Comparison of ENCODE assay signal across 12 mouse cellular contexts in genomic region chr5:120145371-120146050, GRCm38 (mm10). TPM values are rescaled to one million over a fixed set of nuclear protein-coding genes. Genes with fewer than 3 reads are reported as not detected.
A peak's percentile ranks its signal among the peaks of the same experiment; 100 is the strongest.
DNase-seq lines count a peak whose midpoint lies in the region; ATAC-seq lines count a peak whose summit lies in the region.
"Had no signal": no experiment of that assay in that cellular context is flagged by ENCODE, and none has a peak within 500 bp of the region (broad histone marks: within the 10 kb centered on the region; RNA-seq: fewer than 3 reads in every experiment).

No protein-coding gene starts in this region.

- no peak overlapping the region for H3K4me3 ChIP-seq in forebrain, embryonic 10.5 days
- H3K4me3 ChIP-seq in forebrain, embryonic 16.5 days (replicated peaks; ENCODE audit: low read length): no peak overlapping the region
- H3K4me3 ChIP-seq in midbrain, embryonic 10.5 days: peak overlapping the region; percentile 29
- H3K4me3 ChIP-seq in neural tube, embryonic 12.5 days: no peak overlapping the region
- H3K4me3 ChIP-seq: embryonic facial prominence, embryonic 15.5 days; limb, embryonic 10.5 days; liver, embryonic 13.5 days had no signal

- H3K9me3 ChIP-seq in forebrain, embryonic 10.5 days: no peaks in the 10 kb centered on the region
- no peaks in the 10 kb centered on the region for H3K9me3 ChIP-seq in forebrain, embryonic 16.5 days (ENCODE audit: control insufficient read depth, low read length)
- no peaks in the 10 kb centered on the region for H3K9me3 ChIP-seq in midbrain, embryonic 10.5 days (replicated peaks)
- H3K9me3 ChIP-seq in neural tube, embryonic 12.5 days: no peaks in the 10 kb centered on the region
- H3K9me3 ChIP-seq: embryonic facial prominence, embryonic 15.5 days; limb, embryonic 10.5 days; liver, embryonic 13.5 days had no signal

- DNase-seq in forebrain, embryonic 10.5 days (ENCODE audit: extremely low spot score, low spot score): no peak
- DNase-seq in midbrain, embryonic 10.5 days (ENCODE audit: low spot score): peak; percentile 17
- DNase-seq in MN1 (ENCODE audit: low spot score): no peak
- DNase-seq in left cerebral cortex, adult 18-20 months (ENCODE audit: low spot score in 2 of 2): no peak
- DNase-seq in adrenal gland, postnatal 25 days: no peak
- DNase-seq: kidney, adult 11 months; liver, embryonic 13.5 days had no signal

- peaks cover 91% of the 10 kb centered on the region for H3K36me3 ChIP-seq in forebrain, embryonic 10.5 days (replicated peaks)
- H3K36me3 ChIP-seq in forebrain, embryonic 16.5 days (ENCODE audit: control insufficient read depth, insufficient read depth): no peaks in the 10 kb centered on the region
- peaks cover 82% of the 10 kb centered on the region for H3K36me3 ChIP-seq in midbrain, embryonic 10.5 days
- H3K36me3 ChIP-seq in neural tube, embryonic 12.5 days: peaks cover 30% of the 10 kb centered on the region

- H3K9ac ChIP-seq in forebrain, embryonic 16.5 days (replicated peaks; ENCODE audit: low read depth, low read length): peak overlapping the region; percentile 28
- peak overlapping the region; percentile 13; the same call in 1 of the 2 replicates for H3K9ac ChIP-seq in neural tube, embryonic 12.5 days
- H3K9ac ChIP-seq: embryonic facial prominence, embryonic 15.5 days; liver, embryonic 13.5 days had no signal

- H3K4me2 ChIP-seq in forebrain, embryonic 16.5 days (ENCODE audit: low read length): 0 out of 2 replicates have a peak overlapping the region, but pooled peaks have one; percentile 1
- no peak overlapping the region for H3K4me2 ChIP-seq in neural tube, embryonic 12.5 days (replicated peaks)
- H3K4me2 ChIP-seq: embryonic facial prominence, embryonic 15.5 days; liver, embryonic 13.5 days had no signal

- H3K27ac ChIP-seq in forebrain, embryonic 10.5 days: peak overlapping the region; percentile 81; the same call in 1 of the 2 replicates
- peak overlapping the region; percentile 41 for H3K27ac ChIP-seq in forebrain, embryonic 16.5 days (ENCODE audit: low read length)
- H3K27ac ChIP-seq in midbrain, embryonic 10.5 days (replicated peaks): peak overlapping the region; percentile 65
- H3K27ac ChIP-seq in neural tube, embryonic 12.5 days: 0 out of 2 replicates have a peak overlapping the region, but pooled peaks have one; percentile 15
- H3K27ac ChIP-seq: embryonic facial prominence, embryonic 15.5 days; liver, embryonic 13.5 days had no signal

- 58% methylated on average over 19 of the region's 19 CpGs for WGBS in forebrain, embryonic 10.5 days
- WGBS in forebrain, embryonic 16.5 days: 32% methylated on average over 19 of the region's 19 CpGs
- 43% methylated on average over 19 of the region's 19 CpGs for WGBS in midbrain, embryonic 10.5 days
- 67% methylated on average over 19 of the region's 19 CpGs for WGBS in neural tube, embryonic 12.5 days

- ATAC-seq in forebrain, embryonic 16.5 days: peak; percentile 51
- ATAC-seq in neural tube, embryonic 12.5 days (ENCODE audit: low FRiP score, low read depth): peak; percentile 41; the same call in 1 of the 2 replicates
- no peak for ATAC-seq in megakaryocyte progenitor cell, adult 5-6 weeks (replicated peaks; ENCODE audit: poor library complexity)

- H3K4me1 ChIP-seq in forebrain, embryonic 10.5 days: peaks cover 26% of the 10 kb centered on the region
- H3K4me1 ChIP-seq in forebrain, embryonic 16.5 days (replicated peaks; ENCODE audit: control insufficient read depth, insufficient read depth, low read length): peaks cover 5% of the 10 kb centered on the region; the same call in 1 of the 2 replicates
- H3K4me1 ChIP-seq in midbrain, embryonic 10.5 days: peaks cover 25% of the 10 kb centered on the region
- peaks cover 13% of the 10 kb centered on the region; the same call in 1 of the 2 replicates for H3K4me1 ChIP-seq in neural tube, embryonic 12.5 days

- H3K27me3 ChIP-seq in forebrain, embryonic 10.5 days (ENCODE audit: poor library complexity, severe bottlenecking): 0 out of 2 replicates have a peak, but pooled peaks cover 7% of the 10 kb centered on the region
- no peaks in the 10 kb centered on the region for H3K27me3 ChIP-seq in forebrain, embryonic 16.5 days (replicated peaks; ENCODE audit: control insufficient read depth, insufficient read depth, low read length)
- peaks cover 95% of the 10 kb centered on the region for H3K27me3 ChIP-seq in midbrain, embryonic 10.5 days (ENCODE audit: low read depth, poor library complexity, severe bottlenecking)
- H3K27me3 ChIP-seq in neural tube, embryonic 12.5 days (replicated peaks): no peaks in the 10 kb centered on the region
- H3K27me3 ChIP-seq: embryonic facial prominence, embryonic 15.5 days; liver, embryonic 13.5 days had no signal

RNA-seq across cellular contexts. Expression of gene Rbm19, which starts 29.2 kb away (rescaled TPM):
- 36.2 and 38.4 TPM in 2 replicates for polyA plus RNA-seq in forebrain, embryonic 10.5 days (2016; fragmentation: Nextera tagmentation; extraction: Ambion mirVana)
- 16.4 and 16.9 TPM in 2 replicates for polyA plus RNA-seq in forebrain, embryonic 16.5 days (2015; fragmentation: Nextera tagmentation; extraction: Ambion mirVana)
- polyA plus RNA-seq in midbrain, embryonic 10.5 days (2016; fragmentation: Nextera tagmentation; extraction: Ambion mirVana): 32.0 and 34.2 TPM in 2 replicates
- 21.9 and 27.4 TPM in 2 replicates for polyA plus RNA-seq in neural tube, embryonic 12.5 days (2016; fragmentation: Nextera tagmentation; extraction: Ambion mirVana)
- total RNA-seq in megakaryocyte progenitor cell, adult 5-6 weeks (2015): 9.6 and 14.1 TPM in 2 replicates
- 17.6 and 19.1 TPM in 2 replicates for total RNA-seq in megakaryocyte progenitor cell, adult 5-6 weeks (2017)
- 10 to 100 TPM; 19.5 to 20.4 TPM for total RNA-seq in left cerebral cortex, adult 18-20 months (2021)
- 19.1 and 25.0 TPM in 2 replicates for total RNA-seq in adrenal gland, postnatal 25 days (2021)

Comparison
In these comparisons a context has a peak if more than half of its experiments do, and no peak if none do; other contexts are left out.
1. H3K27ac ChIP-seq: peak in every context shown above with its lines; median percentile 81 in forebrain, embryonic 10.5 days; 65 in midbrain, embryonic 10.5 days; 41 in forebrain, embryonic 16.5 days; 15 in neural tube, embryonic 12.5 days.